Mouse (Mus musculus) MEL (cell line): ENCODE measurements around the gene Adamts2. TPM values are rescaled to one million over a fixed set of nuclear protein-coding genes. Genes with fewer than 3 reads are reported as not detected.

Source experiments
- DNase-seq: peaks from one replicate; pipeline ENCODE4 v3.0.0; 2011; ENCODE audit warnings: low read depth, low spot score
- H3K27ac ChIP-seq: 2 replicates; pipeline ENCODE4 v1.5.1; 2012; ENCODE audit warnings: low read depth, mild to moderate bottlenecking, control low read depth, low read length, moderate library complexity; ENCODE audit not compliant: control insufficient read depth
- H3K27me3 ChIP-seq, 2 experiments: fragments of 150-350 bp in 1 of 2; sonication (generic) in 1 of 2; 2 replicates each; pipeline ENCODE4 v1.6.1; 2012; ENCODE audit warnings: low read length in 2 of 2, mild to moderate bottlenecking in 2 of 2, improper control_type of control experiment in 1 of 2, moderate library complexity in 1 of 2; ENCODE audit not compliant: insufficient read depth in 2 of 2, control insufficient read depth in 1 of 2
- H3K36me3 ChIP-seq, 2 experiments: 2 replicates each; pipeline ENCODE4 v1.6.1; 2012 to 2014; ENCODE audit warnings: low read length in 2 of 2, improper control_type of control experiment in 1 of 2, inconsistent platforms in 1 of 2, mild to moderate bottlenecking in 1 of 2; ENCODE audit not compliant: insufficient read depth in 2 of 2, control insufficient read depth in 1 of 2
- H3K4me1 ChIP-seq, 2 experiments: fragments of 150-350 bp in 1 of 2; sonication (generic) in 1 of 2; 2 replicates each; pipeline ENCODE4 v1.6.1; 2012; ENCODE audit warnings: low read length in 2 of 2, improper control_type of control experiment in 1 of 2, mild to moderate bottlenecking in 1 of 2; ENCODE audit not compliant: insufficient read depth in 2 of 2, control insufficient read depth in 1 of 2
- H3K4me3 ChIP-seq, 2 experiments: fragments of 150-350 bp in 1 of 2; sonication (generic) in 1 of 2; 2 replicates each; pipeline ENCODE4 v1.5.1; 2012; ENCODE audit warnings: low read depth in 2 of 2, low read length in 2 of 2, mild to moderate bottlenecking in 2 of 2, moderate library complexity in 2 of 2, control low read depth in 1 of 2, improper control_type of control experiment in 1 of 2; ENCODE audit not compliant: control insufficient read depth in 1 of 2, insufficient read depth in 1 of 2
- H3K79me2 ChIP-seq: 2 replicates; pipeline ENCODE4 v1.6.1; 2012; ENCODE audit warnings: mild to moderate bottlenecking, low read length, moderate library complexity; ENCODE audit not compliant: control insufficient read depth, poor library complexity, insufficient read depth
- H3K9ac ChIP-seq: 2 replicates; pipeline ENCODE4 v1.6.1; 2012; ENCODE audit warnings: low read depth, mild to moderate bottlenecking, control low read depth, low read length, moderate library complexity; ENCODE audit not compliant: control insufficient read depth, poor library complexity, severe bottlenecking
- H3K9me3 ChIP-seq: fragments of 150-350 bp; sonication (generic); replicated peaks from 2 replicates; pipeline ENCODE4 v1.6.1; 2012; ENCODE audit warnings: mild to moderate bottlenecking, low read length, improper control_type of control experiment, moderate library complexity; ENCODE audit not compliant: insufficient read depth
- CTCF ChIP-seq, 3 experiments: IDR thresholded peaks in 2 of 3; conservative IDR thresholded peaks in 1 of 3; 2 replicates each; pipeline ENCODE4 v1.5.1; 2011 to 2012; ENCODE audit warnings: low read length in 3 of 3, low read depth in 2 of 3, mild to moderate bottlenecking in 2 of 3, improper control_type of control experiment in 1 of 3, inconsistent platforms in 1 of 3, mixed read lengths in 1 of 3, moderate library complexity in 1 of 3; ENCODE audit not compliant: control insufficient read depth in 1 of 3, insufficient read depth in 1 of 3, poor library complexity in 1 of 3, severe bottlenecking in 1 of 3
- E2F4 ChIP-seq: IDR thresholded peaks from 2 replicates; pipeline ENCODE4 v1.6.1; 2011; ENCODE audit warnings: low read depth, low read length, improper control_type of control experiment, borderline replicate concordance
- ETS1 ChIP-seq: IDR thresholded peaks from 2 replicates; pipeline ENCODE4 v1.6.1; 2012; ENCODE audit warnings: low read depth, mild to moderate bottlenecking, inconsistent platforms, low read length, improper control_type of control experiment, moderate library complexity
- GABPA ChIP-seq: IDR thresholded peaks from 2 replicates; pipeline ENCODE4 v1.6.1; 2012; ENCODE audit warnings: low read depth, mild to moderate bottlenecking, inconsistent platforms, low read length, improper control_type of control experiment, moderate library complexity
- JUND ChIP-seq: IDR thresholded peaks from 2 replicates; pipeline ENCODE4 v1.6.1; 2011; ENCODE audit warnings: low read depth, mild to moderate bottlenecking, improper control_type of control experiment, low read length
- MAX ChIP-seq: IDR thresholded peaks from 2 replicates; pipeline ENCODE4 v1.6.1; 2011; ENCODE audit warnings: low read length, improper control_type of control experiment
- MAZ ChIP-seq: IDR thresholded peaks from 2 replicates; pipeline ENCODE4 v1.6.1; 2012; ENCODE audit warnings: low read depth, mild to moderate bottlenecking, inconsistent platforms, low read length, improper control_type of control experiment
- MYB ChIP-seq: IDR thresholded peaks from 2 replicates; pipeline ENCODE4 v1.6.1; 2011; ENCODE audit warnings: mild to moderate bottlenecking, low read depth, low read length, improper control_type of control experiment
- MYC ChIP-seq: IDR thresholded peaks from 2 replicates; pipeline ENCODE4 v1.6.1; 2011; ENCODE audit warnings: low read depth, mild to moderate bottlenecking, low read length, improper control_type of control experiment, moderate library complexity
- POLR2AphosphoS2 ChIP-seq: IDR thresholded peaks from 2 replicates; pipeline ENCODE4 v1.6.1; 2011; ENCODE audit warnings: low read length, improper control_type of control experiment
- RAD21 ChIP-seq: IDR thresholded peaks from 2 replicates; pipeline ENCODE4 v1.6.1; 2011; ENCODE audit warnings: mild to moderate bottlenecking, low read depth, low read length, improper control_type of control experiment
- RCOR1 ChIP-seq: IDR thresholded peaks from 2 replicates; pipeline ENCODE4 v1.6.1; 2012; ENCODE audit warnings: low read depth, mild to moderate bottlenecking, inconsistent platforms, low read length, improper control_type of control experiment
- SMC3 ChIP-seq: IDR thresholded peaks from 2 replicates; pipeline ENCODE4 v1.6.1; 2011; ENCODE audit warnings: low read depth, low read length, improper control_type of control experiment
- TAL1 ChIP-seq: IDR thresholded peaks from 2 replicates; pipeline ENCODE4 v1.6.1; 2012; ENCODE audit warnings: mild to moderate bottlenecking, inconsistent platforms, low read length, moderate library complexity, mixed read lengths
- TBP ChIP-seq: IDR thresholded peaks from 2 replicates; pipeline ENCODE4 v1.8.0; 2011; ENCODE audit warnings: low read depth, low read length, improper control_type of control experiment
- TCF12 ChIP-seq: IDR thresholded peaks from 2 replicates; pipeline ENCODE4 v1.6.1; 2014; ENCODE audit warnings: low read depth, mild to moderate bottlenecking, inconsistent platforms, low read length, improper control_type of control experiment, moderate library complexity
- UBTF ChIP-seq: IDR thresholded peaks from 2 replicates; pipeline ENCODE4 v1.6.1; 2012; ENCODE audit warnings: low read depth, mild to moderate bottlenecking, inconsistent platforms, low read length, improper control_type of control experiment, moderate library complexity, borderline replicate concordance; ENCODE audit not compliant: insufficient read depth
- ZC3H11A ChIP-seq: IDR thresholded peaks from 2 replicates; pipeline ENCODE4 v1.6.1; 2012; ENCODE audit warnings: low read depth, mild to moderate bottlenecking, inconsistent platforms, low read length, improper control_type of control experiment
- ZKSCAN1 ChIP-seq: IDR thresholded peaks from 2 replicates; pipeline ENCODE4 v1.6.1; 2012; ENCODE audit warnings: low read depth, mild to moderate bottlenecking, inconsistent platforms, low read length, improper control_type of control experiment, moderate library complexity
- polyA plus RNA-seq, 2 experiments: library from polyadenylated mRNA; stranded (reverse) in 1 of 2; unstranded in 1 of 2; fragments of >175 nt in 1 of 2; fragments of >200 nt in 1 of 2; gene quantifications; 2 replicates each; pipeline versions ENCODE4 v1.2.1 to v1.2.4; 2012; ENCODE audit warnings: low replicate concordance in 2 of 2, low read depth in 1 of 2; ENCODE audit not compliant: insufficient read length in 2 of 2, insufficient read depth in 1 of 2, missing spikeins in 1 of 2
- total RNA-seq: library from RNA; depleted of rRNA; stranded (reverse); fragments of 300-350 nt; gene quantifications from 2 replicates; pipeline ENCODE4 v1.2.3, GENCODE M21; 2012

The Adamts2 gene
- total and polyA plus RNA-seq, 3 experiments = not detected

DNA sequence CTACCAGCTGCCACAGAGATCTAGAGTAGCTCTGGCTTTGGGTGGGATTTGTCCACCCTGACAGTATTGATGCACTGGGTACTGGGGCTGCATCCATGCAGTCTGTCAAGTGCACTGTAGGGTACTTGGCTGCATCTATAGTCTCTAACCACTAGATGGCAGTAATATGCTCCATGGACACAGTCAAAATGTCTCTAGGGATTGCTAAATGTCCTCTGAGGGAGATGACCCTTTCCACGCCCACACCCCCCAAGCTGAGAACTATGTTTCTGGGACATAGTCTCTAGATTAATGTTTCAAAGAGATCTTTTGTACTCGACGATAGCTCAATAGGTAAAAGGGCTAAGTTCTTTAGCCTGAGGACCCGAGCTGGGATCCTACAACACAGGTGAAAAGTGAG lies 42.8 kb upstream of the Adamts2 start:
- no peaks in the 10 kb centered on the region for H3K4me1 ChIP-seq
- TF ChIP-seq RAD21 (peak; percentile 36), POLR2AphosphoS2 (no peak), RCOR1 (no peak), CTCF (IDR thresholded peaks at IDR 0.05 in 2 of 3, conservative IDR thresholded peaks at IDR 0.05 in 1 of 3; ENCODE audit: control insufficient read depth in 1 of 3, insufficient read depth in 1 of 3, low read depth in 2 of 3, low read length in 3 of 3, poor library complexity in 1 of 3, severe bottlenecking in 1 of 3) (peak; percentile 21 to 62 (median 56); a peak in 4 of 6 replicates), SMC3 (peak; percentile 51), ZC3H11A (peak; percentile 19; the same call in 1 of the 2 replicates)
- H3K9me3 ChIP-seq = no peaks in the 10 kb centered on the region
- H3K79me2 ChIP-seq = no peaks in the 10 kb centered on the region
- no peaks in the 10 kb centered on the region for H3K36me3 ChIP-seq
- H3K4me3 ChIP-seq = no peak overlapping the region
- no peak overlapping the region for H3K27ac ChIP-seq
- no peaks in the 10 kb centered on the region for H3K27me3 ChIP-seq
- DNase-seq = peak; percentile 38
- no peak overlapping the region for H3K9ac ChIP-seq

DNA sequence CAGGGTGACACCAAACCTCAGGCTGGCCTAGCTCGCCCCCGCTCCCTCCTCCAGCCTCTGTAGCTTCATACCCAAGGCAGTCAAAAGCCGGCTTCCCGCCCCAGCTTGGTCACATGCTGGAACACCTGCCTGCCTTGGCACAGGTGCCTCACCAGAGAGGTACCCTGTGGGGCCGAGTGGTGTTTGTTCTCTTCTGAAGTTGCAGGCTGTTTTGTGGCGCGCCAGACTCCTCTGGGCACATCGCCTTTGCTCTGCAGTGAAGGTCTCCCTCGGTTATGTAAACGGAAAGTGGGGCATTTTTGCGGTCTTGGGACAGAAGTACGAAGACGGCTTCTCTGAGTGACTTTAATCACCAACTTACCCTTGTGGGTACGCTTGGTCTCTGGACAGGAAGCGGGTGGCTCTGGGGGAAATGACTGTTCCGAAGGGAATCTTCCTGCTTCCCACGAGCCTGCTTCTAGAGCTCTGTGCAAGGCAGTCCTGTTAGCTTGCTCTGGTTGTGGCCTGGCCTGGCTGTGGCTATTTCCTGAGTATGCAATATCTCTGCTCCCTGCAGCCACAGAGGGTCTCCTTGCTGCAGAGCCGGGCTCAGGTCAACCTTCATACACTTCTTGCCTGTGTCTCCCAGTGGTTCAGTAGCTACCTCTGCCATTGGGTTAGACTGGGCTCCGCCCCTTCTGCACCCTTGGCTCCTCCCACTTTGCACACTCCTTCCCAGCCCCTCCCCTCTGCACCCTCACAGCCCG lies 36.2 kb upstream of the Adamts2 start:
- no peaks in the 10 kb centered on the region for H3K9me3 ChIP-seq
- no peaks in the 10 kb centered on the region for H3K4me1 ChIP-seq
- no peaks in the 10 kb centered on the region for H3K36me3 ChIP-seq
- no peaks in the 10 kb centered on the region for H3K79me2 ChIP-seq
- no peak for DNase-seq
- no peak overlapping the region for H3K27ac ChIP-seq
- no peak for TF ChIP-seq TAL1
- no peak for TF ChIP-seq JUND
- TF ChIP-seq UBTF = no peak
- no peak for TF ChIP-seq MYB
- H3K27me3 ChIP-seq = no peaks in the 10 kb centered on the region
- H3K9ac ChIP-seq = no peak overlapping the region
- no peak overlapping the region for H3K4me3 ChIP-seq

DNA sequence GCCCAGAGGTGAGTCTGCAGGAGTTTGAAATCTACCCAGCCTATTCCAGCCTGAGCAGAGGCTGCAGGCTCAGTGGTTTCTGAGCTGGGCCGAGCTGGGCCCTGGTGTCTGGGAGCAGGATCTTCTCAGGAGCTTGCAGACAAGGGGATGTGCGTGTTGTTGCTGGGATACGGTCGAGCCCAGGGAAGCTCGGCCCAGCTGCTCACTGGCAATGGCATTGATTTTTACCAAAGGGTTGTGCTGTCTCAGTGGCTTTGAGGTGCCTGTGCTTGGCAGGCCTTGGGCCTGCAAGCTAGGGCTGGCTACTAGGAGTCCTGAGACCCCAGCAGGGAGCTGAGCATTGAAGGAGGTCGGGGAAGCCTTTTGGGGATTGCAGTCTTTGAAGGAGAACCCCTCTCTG lies 30.4 kb upstream of the Adamts2 start:
- no peaks in the 10 kb centered on the region for H3K36me3 ChIP-seq
- H3K4me1 ChIP-seq = no peaks in the 10 kb centered on the region
- TF ChIP-seq E2F4 = no peak
- TF ChIP-seq MAX = no peak
- TF ChIP-seq JUND = no peak
- no peak for TF ChIP-seq GABPA
- TF ChIP-seq CTCF (IDR thresholded peaks at IDR 0.05 in 2 of 3, conservative IDR thresholded peaks at IDR 0.05 in 1 of 3; ENCODE audit: control insufficient read depth in 1 of 3, insufficient read depth in 1 of 3, low read depth in 2 of 3, low read length in 3 of 3, poor library complexity in 1 of 3, severe bottlenecking in 1 of 3) = no peak
- no peak for TF ChIP-seq TCF12
- no peak for TF ChIP-seq TAL1
- no peak for TF ChIP-seq MYC
- TF ChIP-seq TBP = no peak
- TF ChIP-seq MAZ = no peak
- TF ChIP-seq UBTF = no peak
- no peak for TF ChIP-seq ETS1
- no peak for TF ChIP-seq ZKSCAN1
- TF ChIP-seq, all 39 proteins: peak for 0
- H3K9ac ChIP-seq = no peak overlapping the region
- no peak overlapping the region for H3K4me3 ChIP-seq
- no peak for DNase-seq
- H3K27me3 ChIP-seq = no peaks in the 10 kb centered on the region
- H3K27ac ChIP-seq = no peak overlapping the region
- H3K79me2 ChIP-seq = no peaks in the 10 kb centered on the region
- no peaks in the 10 kb centered on the region for H3K9me3 ChIP-seq
